Mouse (Mus musculus) urinary bladder, adult 18-20 months (tissue): ENCODE data around the gene Gm28035.

Source experiments
- DNase-seq, 2 experiments: peaks; one replicate each; pipeline ENCODE4 v3.0.0; 2022; ENCODE audit warnings: low spot score in 2 of 2, mixed read lengths in 2 of 2

Gm28035 gene

GRCm38 (mm10) chr2:30238906-30239465, 1.4 kb upstream of the Gm28035 start:
- DNase-seq, result no peak

DNA sequence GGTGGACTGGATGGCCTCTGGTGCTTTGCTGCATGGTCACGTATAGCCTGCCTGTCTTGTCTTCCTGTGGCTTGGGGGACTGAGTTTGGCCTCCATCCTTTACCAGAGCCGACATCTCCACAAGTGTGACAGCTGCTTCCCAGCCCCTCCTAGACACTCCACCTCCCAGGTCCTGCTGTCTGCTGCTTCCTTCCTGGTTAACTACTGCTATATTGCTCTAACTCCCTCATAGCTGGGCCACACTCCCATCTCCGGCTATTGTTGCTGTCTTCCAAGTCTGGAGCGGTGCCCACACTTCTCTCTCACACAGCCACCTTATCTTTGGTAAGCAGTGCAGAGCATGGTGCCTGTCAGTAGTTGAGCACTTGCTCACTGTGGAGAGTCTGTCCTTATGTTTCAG, 590 bp upstream of the Gm28035 start:
- DNase-seq, result no peak

DNA sequence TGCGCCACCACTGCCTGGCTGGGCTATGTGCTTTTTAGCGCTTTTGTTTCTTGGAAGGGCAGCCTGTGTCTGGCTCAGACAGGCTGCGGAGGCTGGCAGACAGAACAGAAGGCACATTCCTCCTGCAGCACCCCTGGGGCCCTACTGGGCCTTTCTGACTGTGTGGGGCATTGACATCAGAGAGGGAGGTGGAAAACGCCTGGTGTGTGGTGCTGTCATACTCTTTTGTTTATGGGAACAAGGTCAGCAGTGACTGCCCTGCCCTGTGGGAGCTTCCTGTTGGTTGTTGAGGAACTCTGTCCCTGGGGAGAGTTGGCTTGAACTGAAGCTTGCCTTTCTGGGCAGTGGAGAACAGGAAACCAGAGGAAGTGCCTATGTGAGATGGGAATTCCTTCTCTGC, 2.1 kb downstream of the Gm28035 start:
- peak in 1 of 2 experiments; percentile 48 for DNase-seq

DNA sequence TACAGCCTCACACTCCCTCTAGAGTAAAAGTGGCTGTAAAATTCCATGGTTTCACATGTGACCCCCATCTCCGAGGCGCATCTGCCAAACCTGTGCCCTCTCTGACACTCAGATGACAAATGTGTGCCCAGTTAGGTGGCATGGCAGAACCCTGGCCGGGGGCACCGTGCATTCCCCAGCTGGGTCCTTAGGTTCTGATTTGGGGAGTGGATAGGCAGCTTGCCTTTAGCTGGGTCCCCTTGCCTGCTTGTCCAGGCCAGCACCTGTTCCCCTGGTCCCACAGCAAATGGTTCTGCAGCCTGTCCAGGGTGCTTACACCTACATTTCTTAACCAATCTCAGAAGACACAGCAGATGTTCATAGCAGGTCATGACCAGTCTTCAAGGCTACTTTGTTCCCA, 3.0 kb downstream of the Gm28035 start:
- DNase-seq, result no peak

DNA sequence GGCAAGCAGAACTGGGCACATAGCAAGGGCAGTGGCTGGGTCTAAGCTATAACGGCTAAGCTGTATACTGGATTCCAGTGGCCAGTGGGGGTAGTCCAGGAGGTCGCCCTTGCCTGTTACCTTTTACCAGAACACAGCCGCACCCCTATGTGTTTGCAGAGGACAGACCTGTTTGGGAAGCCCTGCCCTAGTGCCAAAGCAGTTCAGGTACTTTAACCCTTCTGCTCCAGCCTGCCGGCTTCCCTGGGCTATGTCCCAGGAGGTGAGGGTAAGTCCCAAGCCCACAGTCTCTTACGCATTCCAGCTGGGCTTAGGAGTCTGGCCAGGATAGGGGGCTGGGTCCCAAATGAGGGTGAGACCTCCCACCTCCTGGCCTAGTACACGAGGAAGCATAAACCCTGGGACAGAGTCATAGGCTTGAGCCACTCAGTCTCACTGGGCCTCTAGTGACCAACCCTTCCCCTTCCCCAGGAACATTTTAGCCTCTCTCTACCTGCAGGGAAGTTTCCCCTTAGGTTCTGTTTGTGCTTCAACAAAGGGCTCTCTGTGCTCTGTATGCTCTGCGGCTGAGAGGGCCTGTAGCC, 4.3 kb downstream of the Gm28035 start:
- DNase-seq, result peak; percentile 47 to 72

DNA sequence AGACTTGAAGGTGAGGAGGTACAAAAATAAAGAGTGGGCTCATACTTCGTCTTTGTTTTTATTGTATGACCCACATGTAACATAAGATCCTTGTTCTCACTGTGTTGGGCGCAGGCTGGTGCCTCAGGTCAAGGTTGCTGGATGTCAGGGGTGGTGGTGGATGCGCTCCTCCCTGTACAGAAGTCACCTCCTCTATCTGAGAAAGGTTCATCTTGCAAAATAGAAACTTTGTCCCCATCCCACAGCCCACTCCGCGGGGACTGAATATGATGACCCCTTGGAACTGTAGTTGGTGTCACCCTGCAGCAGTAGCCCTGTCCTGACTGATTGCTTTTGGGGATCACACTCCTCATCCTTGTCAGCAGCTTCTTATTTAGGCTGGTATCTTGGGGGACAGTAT, 6.7 kb downstream of the Gm28035 start:
- no peak for DNase-seq

GRCm38 (mm10) chr2:30247681-30248080, 7.3 kb downstream of the Gm28035 start:
- no peak for DNase-seq

- no peak for DNase-seq
These were observed 8.8 kb downstream of the Gm28035 start for GRCm38 (mm10) chr2:30249182-30249581.

DNA sequence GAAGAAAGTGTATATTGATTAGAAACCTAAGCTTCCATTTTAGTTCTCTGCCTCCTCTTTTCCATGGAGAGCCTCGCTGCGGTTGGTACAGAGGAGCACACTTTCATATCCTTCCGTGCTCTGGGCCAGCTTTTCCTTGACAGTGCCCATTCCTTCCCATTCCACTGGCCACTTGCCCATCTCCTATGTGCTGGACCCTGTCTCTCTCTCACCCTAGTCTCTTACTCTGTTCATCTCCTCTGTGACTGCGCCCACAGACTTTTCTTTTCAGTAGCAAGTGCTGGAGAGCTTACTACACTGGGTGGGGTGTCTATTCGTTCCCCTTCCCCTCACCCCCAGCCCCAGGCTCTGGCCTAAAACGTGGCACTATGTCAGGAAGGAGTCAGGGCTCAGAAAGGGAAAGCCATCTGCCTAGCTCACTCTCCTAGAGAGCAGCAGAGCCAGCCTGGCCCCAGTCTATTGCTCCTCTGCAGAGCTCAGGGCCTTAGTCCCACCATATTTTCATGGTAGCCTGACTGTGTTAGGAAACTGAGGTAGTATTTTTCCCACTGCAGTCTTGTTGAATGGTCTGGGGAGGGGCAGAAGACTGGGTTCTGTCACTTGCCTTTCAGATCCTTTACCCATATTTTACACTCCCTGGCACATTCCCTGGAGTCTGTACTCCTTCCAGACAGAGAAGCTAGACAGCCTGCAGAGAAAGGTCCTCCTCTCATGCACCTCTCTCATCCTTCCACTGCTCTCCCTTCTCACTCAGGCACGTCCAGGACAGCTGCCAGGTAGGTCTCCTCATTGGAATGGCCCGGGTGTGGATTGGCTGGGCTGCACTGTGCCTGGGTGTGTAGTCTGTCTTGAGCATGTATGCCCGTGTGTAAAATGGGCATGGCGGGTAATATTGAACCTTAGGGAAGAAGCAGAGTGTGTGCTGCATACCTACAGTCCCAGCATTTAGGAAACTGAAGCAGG, 10.1 kb downstream of the Gm28035 start:
- DNase-seq, result no peak

DNA sequence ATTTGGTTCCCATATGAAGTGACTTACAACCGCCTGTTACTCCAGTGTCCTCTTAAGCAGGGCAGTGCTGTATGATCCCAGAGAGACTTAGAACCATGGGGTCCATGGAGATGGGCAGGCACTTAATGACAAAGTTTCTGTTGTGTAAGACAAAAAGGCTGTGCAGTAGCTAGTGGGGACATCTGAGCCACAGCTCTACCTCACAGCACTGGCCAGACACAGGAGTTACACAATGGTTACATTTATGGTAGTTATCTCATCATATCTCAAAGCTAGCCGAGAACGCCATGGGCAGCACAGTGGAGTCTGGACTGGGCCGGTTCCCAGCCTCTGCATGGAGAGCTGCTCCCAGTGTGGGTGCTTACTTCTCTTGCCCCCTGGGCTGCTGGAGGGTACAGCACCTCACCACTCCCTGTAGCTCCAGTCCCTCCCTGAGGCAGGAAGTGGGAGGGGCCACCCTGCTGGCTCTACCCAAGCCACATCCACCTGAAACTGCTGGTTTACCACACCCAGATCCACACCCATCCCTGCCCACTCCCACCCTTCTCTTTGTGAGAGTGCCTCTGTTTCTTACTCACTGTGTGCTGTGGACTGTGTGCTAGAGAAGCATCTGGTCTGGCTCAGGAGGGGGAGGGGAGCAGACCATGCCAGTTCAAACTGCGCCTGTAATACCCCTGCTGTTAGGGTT, 11.2 kb downstream of the Gm28035 start:
- DNase-seq, result peak; percentile 64 to 71

GRCm38 (mm10) chr2:30252521-30252920, 12.2 kb downstream of the Gm28035 start:
- no peak for DNase-seq

DNA sequence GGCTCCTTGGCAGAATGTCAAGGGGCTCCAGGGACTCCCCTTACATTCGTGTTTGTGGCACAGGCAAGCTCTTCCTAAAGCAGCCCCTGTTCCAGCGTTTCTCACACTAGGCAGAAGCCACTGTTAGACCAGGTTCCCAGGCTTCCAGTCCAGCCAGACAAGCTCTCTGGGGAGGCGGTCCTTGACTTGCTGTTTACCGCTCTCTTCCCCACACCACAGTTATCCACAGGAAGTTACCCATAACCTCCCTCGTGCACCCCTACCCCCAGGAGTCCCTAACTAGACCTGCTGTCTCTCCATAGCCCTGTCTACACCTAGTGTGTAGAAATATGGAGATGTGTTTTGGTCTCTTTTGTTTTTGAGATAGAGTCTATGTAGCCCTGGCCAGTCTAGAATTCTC, 13.4 kb downstream of the Gm28035 start:
- DNase-seq, result no peak

DNA sequence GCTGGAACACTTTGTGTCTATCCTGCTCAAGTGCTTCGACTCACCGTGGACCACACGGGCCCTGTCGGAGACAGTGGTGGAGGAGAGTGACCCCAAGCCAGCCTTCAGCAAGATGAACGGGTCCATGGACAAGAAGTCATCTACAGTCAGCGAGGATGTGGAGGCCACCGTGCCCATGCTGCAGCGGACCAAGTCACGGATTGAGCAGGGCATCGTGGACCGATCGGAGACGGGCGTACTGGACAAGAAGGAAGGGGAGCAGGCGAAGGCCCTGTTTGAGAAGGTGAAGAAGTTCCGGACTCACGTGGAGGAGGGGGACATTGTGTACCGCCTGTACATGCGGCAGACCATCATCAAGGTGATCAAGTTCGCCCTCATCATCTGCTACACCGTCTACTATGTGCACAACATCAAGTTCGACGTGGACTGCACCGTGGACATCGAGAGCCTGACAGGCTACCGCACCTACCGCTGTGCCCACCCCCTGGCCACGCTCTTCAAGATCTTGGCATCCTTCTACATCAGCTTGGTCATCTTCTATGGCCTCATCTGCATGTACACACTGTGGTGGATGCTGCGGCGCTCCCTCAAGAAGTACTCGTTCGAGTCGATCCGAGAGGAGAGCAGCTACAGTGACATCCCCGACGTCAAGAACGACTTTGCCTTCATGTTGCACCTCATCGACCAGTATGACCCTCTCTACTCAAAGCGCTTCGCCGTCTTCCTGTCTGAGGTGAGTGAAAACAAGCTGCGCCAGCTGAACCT, 15.4 kb downstream of the Gm28035 start:
- no peak for DNase-seq

DNA sequence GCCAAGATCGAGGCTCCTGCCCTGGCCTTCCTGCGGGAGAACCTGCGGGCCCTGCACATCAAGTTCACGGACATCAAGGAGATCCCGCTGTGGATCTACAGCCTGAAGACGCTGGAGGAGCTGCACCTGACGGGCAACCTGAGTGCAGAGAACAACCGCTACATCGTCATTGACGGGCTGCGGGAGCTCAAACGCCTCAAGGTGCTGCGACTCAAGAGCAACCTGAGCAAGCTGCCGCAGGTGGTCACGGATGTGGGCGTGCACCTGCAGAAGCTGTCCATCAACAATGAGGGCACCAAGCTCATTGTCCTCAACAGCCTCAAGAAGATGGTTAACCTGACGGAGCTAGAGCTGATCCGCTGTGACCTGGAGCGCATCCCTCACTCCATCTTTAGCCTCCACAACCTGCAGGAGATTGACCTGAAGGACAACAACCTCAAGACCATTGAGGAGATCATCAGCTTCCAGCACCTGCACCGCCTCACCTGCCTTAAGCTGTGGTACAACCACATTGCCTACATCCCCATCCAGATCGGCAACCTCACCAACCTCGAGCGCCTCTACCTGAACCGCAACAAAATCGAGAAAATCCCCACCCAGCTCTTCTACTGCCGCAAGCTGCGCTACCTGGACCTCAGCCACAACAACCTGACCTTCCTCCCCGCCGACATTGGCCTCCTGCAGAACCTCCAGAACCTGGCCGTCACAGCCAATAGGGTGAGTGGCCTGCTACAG, 16.4 kb downstream of the Gm28035 start:
- no peak for DNase-seq

GRCm38 (mm10) chr2:30257699-30258460, 17.5 kb downstream of the Gm28035 start:
- DNase-seq, result no peak

GRCm38 (mm10) chr2:30258600-30258999, 18.2 kb downstream of the Gm28035 start:
- no peak for DNase-seq

- no peak for DNase-seq
These were observed 19.0 kb downstream of the Gm28035 start for GRCm38 (mm10) chr2:30259131-30260064.

- DNase-seq, result no peak
These were observed 20.8 kb downstream of the Gm28035 start for GRCm38 (mm10) chr2:30261064-30261736.
